Mouse (Mus musculus): ENCODE measurements around the gene Krr1.
"Not testable (repeated sequence)": the region's sequence is repeated elsewhere in the genome, so short reads cannot be mapped to it uniquely, and the experiment has no call there.

Krr1 gene

DNA sequence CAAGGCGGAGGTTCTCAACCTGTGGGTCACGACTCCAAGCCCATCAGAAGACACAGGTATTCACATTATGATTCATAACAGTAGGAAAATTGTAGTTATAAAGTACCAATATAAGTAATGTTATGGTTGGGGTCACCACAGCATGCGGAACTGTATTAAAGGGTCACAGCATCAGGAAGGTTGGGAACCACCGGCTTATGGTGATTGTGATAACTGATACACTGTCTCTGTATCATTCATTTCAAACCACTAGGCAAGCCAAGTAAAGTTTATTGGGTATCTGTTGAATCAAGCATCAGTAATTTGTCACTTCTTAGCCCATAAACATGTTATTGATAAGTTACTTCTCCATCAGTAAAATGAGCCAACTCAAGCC is 14.4 kb upstream of the Krr1 start:
- in situ Hi-C loops (cut with MboI; ENCODE audit: low pct_unique_long_range_greater_than_20kb in 1 of 2, low sequenced_read_pairs in 2 of 2, unreplicated experiment in 1 of 2): no loop called here

DNA sequence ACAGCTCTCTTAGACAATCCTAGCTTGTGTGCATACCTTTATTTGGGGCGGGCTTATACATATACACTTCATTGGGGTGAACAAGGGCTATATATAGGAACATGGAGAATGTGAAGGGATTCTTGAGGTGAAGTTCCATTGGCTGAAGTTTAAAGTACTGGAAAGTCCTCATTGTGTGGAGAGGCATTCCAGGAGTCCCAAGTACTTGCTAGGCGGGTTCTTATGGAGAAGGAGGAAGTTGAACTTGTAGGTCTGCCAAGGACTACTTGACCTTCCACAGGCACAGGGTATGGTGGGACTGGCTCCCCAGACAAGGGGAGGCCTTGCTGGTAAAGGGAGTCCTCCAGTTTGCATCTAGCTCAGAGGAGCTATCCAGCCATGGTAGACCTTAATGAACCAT is 13.1 kb upstream of the Krr1 start:
- in situ Hi-C loops (cut with MboI; ENCODE audit: low pct_unique_long_range_greater_than_20kb in 1 of 2, low sequenced_read_pairs in 2 of 2, unreplicated experiment in 1 of 2): no loop called here

DNA sequence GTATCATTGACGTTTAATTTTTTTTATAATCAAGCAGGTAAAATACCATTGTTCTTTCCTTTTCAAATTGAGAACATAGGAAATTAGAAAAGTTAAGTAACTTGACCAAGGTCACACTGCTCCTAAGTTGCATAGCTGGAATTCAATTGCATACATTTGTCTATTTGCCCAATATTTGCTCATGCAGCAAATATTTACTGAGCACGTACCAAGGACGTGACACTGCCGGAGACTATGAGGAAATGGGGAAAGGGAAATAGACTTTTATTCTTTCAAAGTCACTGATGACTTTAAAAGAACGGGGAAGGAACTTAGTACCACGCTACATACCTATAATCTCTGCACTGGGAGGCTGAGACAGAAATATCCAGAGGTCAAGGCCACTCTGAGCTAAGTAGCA is 12.0 kb upstream of the Krr1 start:
- in situ Hi-C loops (cut with MboI; ENCODE audit: low pct_unique_long_range_greater_than_20kb in 1 of 2, low sequenced_read_pairs in 2 of 2, unreplicated experiment in 1 of 2): loop anchor here in 1 of 2 experiments (10.0 kb wide), 1 partner anchor 466 kb away; no protein-coding TSS in a partner anchor

DNA sequence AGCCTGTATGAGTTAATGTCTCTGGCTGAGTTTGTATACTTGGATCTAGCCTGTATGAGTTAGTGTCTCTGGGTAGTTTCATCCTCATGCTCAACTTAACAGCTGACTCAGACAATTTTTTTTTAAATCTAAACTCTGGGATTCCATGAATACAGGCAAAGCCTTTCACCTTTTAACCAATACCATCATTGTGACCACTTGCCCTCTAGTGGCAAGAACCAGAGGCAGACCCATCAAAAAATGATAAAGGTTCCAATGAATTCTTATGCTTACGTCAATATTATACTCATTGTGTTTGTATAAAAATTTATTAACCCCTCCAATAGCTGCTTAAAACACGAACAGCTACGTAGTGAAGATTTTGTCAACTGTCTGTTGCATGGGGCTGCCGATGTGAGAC is 6.1 kb upstream of the Krr1 start:
- in situ Hi-C loops (cut with MboI; ENCODE audit: low pct_unique_long_range_greater_than_20kb in 1 of 2, low sequenced_read_pairs in 2 of 2, unreplicated experiment in 1 of 2): loop anchor here in 1 of 2 experiments (10.0 kb wide), 1 partner anchor 472 kb away; no protein-coding TSS in a partner anchor

DNA sequence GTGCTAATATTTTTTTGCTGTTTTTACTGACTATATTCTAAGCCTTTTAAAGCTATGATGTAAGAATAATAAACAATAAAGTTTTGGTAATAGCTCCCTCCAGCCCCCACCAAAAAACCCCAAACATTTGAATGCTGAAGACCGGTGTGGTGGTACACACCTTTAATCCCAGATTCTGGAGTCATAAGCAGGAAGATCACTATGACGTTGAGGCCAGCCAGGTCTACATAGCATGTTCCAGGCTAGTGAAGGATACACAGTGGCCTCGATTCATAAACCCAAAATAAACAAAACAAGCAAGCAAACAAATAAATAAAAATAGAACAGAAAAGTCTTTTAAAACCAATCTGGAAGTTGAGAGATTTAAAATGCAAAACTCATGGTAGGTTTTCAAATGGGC is 535 bp upstream of the Krr1 start:
- in situ Hi-C loops (cut with MboI; ENCODE audit: low pct_unique_long_range_greater_than_20kb in 1 of 2, low sequenced_read_pairs in 2 of 2, unreplicated experiment in 1 of 2): no loop called here

- in situ Hi-C loops (cut with MboI; ENCODE audit: low pct_unique_long_range_greater_than_20kb in 1 of 2, low sequenced_read_pairs in 2 of 2, unreplicated experiment in 1 of 2): no loop called here
Observed at GRCm38 (mm10) chr10:111977584-111977983, 5.1 kb downstream of the Krr1 start.

- in situ Hi-C loops (cut with MboI; ENCODE audit: low pct_unique_long_range_greater_than_20kb in 1 of 2, low sequenced_read_pairs in 2 of 2, unreplicated experiment in 1 of 2): no loop called here
Observed at GRCm38 (mm10) chr10:111983070-111983469, 10.6 kb downstream of the Krr1 start.

GRCm38 (mm10) chr10:111986453-111986852 is 14.0 kb downstream of the Krr1 start:
- in situ Hi-C loops (cut with MboI; ENCODE audit: low pct_unique_long_range_greater_than_20kb in 1 of 2, low sequenced_read_pairs in 2 of 2, unreplicated experiment in 1 of 2): no loop called here

DNA sequence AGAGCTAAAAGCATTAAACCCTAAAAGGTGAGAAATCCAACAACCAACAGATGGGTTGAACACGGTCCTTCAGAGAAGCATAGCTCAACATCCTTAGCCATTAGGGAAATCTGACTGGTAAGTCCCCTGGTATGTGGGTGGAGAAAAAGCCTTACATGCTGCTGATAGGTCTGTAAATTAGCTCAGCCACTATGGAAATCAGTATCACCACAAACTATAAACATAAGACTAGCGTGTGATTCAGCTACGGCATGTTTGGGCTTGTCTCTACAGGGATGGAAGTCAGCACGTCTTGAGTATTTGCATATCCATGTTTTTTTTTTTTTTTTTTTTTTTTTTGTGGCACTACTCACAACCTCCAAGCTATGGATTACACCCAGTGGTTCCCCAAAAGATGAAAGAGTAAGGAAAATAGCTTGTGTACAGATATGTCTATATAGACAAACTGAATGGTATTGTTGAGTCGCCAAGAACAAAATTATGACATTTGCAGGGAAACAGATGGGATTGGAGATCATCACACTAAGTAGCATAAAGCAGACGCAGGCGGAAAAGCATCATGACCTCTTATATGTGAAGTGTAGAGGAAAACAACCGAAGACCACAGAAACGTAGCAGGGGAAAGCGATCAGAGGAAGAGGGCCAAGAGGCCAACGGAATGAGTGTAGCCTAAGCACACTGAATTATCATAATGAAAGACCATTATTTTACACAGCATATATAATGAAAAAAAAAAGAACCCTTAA is 23.5 kb downstream of the Krr1 start:
- in situ Hi-C loops (cut with MboI; ENCODE audit: low pct_unique_long_range_greater_than_20kb in 1 of 2, low sequenced_read_pairs in 2 of 2, unreplicated experiment in 1 of 2): no loop called here

DNA sequence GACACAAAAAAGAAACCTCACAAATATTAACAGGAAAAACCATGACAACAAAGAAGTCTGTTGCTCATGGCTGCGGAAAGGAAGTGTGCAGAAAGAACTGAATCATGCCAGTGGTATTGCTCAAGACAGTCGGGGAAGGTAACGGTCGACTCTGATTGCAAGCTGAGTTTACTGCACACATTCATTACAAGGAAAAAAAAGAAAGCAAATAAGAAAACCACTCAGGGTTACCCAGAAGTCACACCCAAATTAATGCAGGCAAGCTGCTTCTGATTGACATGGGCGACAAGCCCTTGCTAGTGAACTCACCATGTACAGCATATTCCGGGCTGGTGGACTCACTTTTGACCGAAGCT is 24.1 kb downstream of the Krr1 start:
- in situ Hi-C loops (cut with MboI; ENCODE audit: low pct_unique_long_range_greater_than_20kb in 1 of 2, low sequenced_read_pairs in 2 of 2, unreplicated experiment in 1 of 2): no loop called here

GRCm38 (mm10) chr10:111996911-111997347 is 24.5 kb downstream of the Krr1 start:
- in situ Hi-C loops (cut with MboI; ENCODE audit: low pct_unique_long_range_greater_than_20kb in 1 of 2, low sequenced_read_pairs in 2 of 2, unreplicated experiment in 1 of 2): no loop called here

DNA sequence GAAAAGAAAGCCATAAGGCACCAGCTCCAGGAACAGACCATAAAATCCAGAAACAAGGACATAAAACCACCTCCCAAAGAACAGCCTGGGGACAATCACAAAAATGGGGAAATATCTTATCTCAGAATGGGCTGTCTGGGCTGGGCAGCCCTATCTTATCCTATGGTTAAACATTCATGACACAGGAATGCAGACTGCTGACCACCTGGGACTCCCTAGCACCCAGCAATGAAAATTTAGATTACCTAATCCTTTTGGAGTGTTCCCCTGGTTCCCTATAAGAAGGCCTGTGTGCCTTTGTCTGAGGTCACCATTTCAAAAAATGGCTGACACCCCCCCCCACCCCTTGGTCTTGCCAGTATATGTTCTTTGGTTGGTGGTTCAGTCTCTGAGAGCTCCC is 25.2 kb downstream of the Krr1 start:
- in situ Hi-C loops (cut with MboI; ENCODE audit: low pct_unique_long_range_greater_than_20kb in 1 of 2, low sequenced_read_pairs in 2 of 2, unreplicated experiment in 1 of 2): no loop called here

- in situ Hi-C loops (cut with MboI; ENCODE audit: low pct_unique_long_range_greater_than_20kb in 1 of 2, low sequenced_read_pairs in 2 of 2, unreplicated experiment in 1 of 2): no loop called here
Observed at GRCm38 (mm10) chr10:111999765-112000164, 27.3 kb downstream of the Krr1 start.

- in situ Hi-C loops (cut with MboI; ENCODE audit: low pct_unique_long_range_greater_than_20kb in 1 of 2, low sequenced_read_pairs in 2 of 2, unreplicated experiment in 1 of 2): no loop called here
Observed at GRCm38 (mm10) chr10:112000568-112000967, 28.1 kb downstream of the Krr1 start.

- in situ Hi-C loops (cut with MboI; ENCODE audit: low pct_unique_long_range_greater_than_20kb in 1 of 2, low sequenced_read_pairs in 2 of 2, unreplicated experiment in 1 of 2): no loop called here
Observed at GRCm38 (mm10) chr10:112001350-112001749, 28.9 kb downstream of the Krr1 start.

DNA sequence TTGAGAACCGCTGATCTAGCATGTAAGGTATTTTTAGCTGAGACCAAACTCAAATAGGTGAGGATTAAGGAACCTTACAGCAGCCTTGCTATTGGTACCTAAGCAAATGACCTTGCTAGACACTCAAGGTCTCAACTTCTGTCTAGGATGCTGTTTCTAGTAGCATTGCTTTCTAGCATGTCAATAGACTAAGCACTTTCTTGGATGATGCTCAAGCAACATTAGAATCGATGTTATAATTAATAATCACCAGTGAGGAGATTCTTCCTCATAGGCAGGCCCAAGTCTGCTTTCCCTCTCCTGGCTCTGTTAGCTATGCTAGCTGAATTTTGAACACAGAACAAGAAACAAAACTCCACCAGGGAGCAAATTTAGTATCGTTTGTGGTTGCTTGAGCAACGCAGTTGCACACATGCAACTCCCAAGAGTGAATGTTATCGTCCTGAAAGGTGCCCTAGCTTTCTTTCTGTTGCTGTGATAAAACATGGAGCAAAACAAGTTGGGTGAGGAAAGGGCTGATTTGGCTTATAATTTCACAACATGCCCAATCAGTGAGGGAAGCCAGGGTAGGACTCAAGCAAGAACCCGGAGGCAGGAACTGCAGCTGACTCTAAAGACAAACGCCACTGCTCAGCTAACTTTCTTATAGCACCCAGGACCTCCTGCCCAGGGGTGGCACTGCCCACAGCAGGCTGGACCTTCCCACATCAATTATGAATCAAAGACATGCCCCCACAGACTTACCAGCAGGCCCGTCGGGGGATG is 29.5 kb downstream of the Krr1 start:
- in situ Hi-C loops (cut with MboI; ENCODE audit: low pct_unique_long_range_greater_than_20kb in 1 of 2, low sequenced_read_pairs in 2 of 2, unreplicated experiment in 1 of 2): no loop called here

DNA sequence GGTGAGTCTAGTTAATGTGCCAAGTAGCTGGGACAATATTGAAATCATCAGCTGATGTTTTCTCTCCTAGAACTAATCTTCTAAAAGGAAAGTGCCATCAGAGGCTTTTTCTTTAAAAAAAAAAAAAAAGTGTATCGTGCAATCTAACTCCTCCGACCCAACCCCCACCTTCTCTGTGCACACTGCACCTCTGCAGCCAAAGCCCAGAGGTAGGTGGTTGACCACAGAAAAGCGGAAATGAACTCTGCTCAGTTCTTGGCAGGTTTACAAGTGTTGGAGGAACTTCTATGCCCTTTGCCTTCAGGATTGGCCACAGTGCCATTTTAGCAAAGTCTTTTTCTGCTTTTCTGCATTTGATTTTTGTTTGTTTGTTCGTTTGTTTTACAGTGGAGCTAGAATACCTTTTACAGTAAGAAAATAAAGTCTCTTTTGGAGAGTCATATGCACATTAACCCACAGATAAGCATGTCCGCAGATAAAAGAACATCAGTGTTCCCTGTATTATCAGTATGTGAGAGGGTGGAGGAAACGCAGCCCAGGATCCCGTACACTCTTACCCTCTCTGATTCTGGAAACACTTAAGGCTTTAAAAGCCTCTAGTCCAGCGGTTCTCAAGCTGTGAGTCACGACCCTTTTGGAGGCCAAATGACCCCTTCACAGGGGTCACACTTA is 30.2 kb downstream of the Krr1 start, which contains the start of gene Glipr1:
Glipr1 (minus strand) TSS at position 88 of the 672 bp plus-strand sequence.
- in situ Hi-C loops (cut with MboI; ENCODE audit: low pct_unique_long_range_greater_than_20kb in 1 of 2, low sequenced_read_pairs in 2 of 2, unreplicated experiment in 1 of 2): no loop called here

GRCm38 (mm10) chr10:112009511-112009910 is 37.0 kb downstream of the Krr1 start:
- in situ Hi-C loops (cut with MboI; ENCODE audit: low pct_unique_long_range_greater_than_20kb in 1 of 2, low sequenced_read_pairs in 2 of 2, unreplicated experiment in 1 of 2): not testable (repeated sequence)

GRCm38 (mm10) chr10:112023585-112023984 is 51.1 kb downstream of the Krr1 start:
- in situ Hi-C loops (cut with MboI; ENCODE audit: low pct_unique_long_range_greater_than_20kb in 1 of 2, low sequenced_read_pairs in 2 of 2, unreplicated experiment in 1 of 2): no loop called here
